Mouse (Mus musculus) layer of hippocampus, adult 2 months (tissue): ENCODE data around the gene Grik3. TPM values are rescaled to one million over a fixed set of nuclear protein-coding genes. Genes with fewer than 3 reads are reported as not detected.

Experiments
- DNase-seq, 2 experiments: peaks; one replicate each; pipeline ENCODE4 v3.0.0; 2022; ENCODE audit warnings: low spot score in 2 of 2
- H3K27ac ChIP-seq: fragments of 200-600 bp; 2 replicates; pipeline ENCODE4 v1.8.1; 2022
- H3K4me3 ChIP-seq: fragments of 200-600 bp; 2 replicates; pipeline ENCODE4 v1.8.1; 2022; ENCODE audit warnings: mild to moderate bottlenecking
- CTCF ChIP-seq: fragments of 200-600 bp; conservative IDR thresholded peaks from 2 replicates; pipeline ENCODE4 v1.8.1; 2022; ENCODE audit warnings: antibody characterized with exemption, mild to moderate bottlenecking, moderate library complexity
- total RNA-seq, 2 experiments: library from RNA; stranded (reverse); gene quantifications; 2 replicates each; pipeline ENCODE4 v1.2.3; 2021

Grik3 gene
- total RNA-seq, 2 experiments from 2014 or later, result 24.8 to 25.3 TPM

DNA sequence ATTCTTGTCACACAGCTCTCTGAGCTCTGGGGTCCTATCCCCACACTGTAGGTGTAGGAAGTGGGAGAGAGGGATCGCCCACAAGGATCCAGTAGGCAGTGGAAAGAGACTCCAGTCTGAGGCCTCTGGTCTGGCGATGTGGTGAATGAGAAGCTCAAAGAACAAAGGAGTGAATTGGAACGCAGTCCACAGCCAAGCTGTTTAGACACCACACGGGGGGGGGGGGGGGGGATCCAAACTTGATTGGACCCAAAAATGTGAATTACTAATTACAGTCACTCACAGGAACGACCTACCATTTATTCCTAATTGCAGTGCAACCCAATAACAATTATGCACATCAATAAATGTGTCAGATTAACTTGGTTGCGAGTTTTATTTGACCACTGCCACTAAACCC, 227.4 kb downstream of the Grik3 start:
- no peak overlapping the region for H3K27ac ChIP-seq
- no peak for DNase-seq
- no peak for TF ChIP-seq CTCF
- no peak overlapping the region for H3K4me3 ChIP-seq

GRCm38 (mm10) chr4:125718429-125719140, 228.1 kb downstream of the Grik3 start:
- DNase-seq, result no peak
- TF ChIP-seq CTCF, result no peak
- H3K27ac ChIP-seq, result no peak overlapping the region
- no peak overlapping the region for H3K4me3 ChIP-seq

DNA sequence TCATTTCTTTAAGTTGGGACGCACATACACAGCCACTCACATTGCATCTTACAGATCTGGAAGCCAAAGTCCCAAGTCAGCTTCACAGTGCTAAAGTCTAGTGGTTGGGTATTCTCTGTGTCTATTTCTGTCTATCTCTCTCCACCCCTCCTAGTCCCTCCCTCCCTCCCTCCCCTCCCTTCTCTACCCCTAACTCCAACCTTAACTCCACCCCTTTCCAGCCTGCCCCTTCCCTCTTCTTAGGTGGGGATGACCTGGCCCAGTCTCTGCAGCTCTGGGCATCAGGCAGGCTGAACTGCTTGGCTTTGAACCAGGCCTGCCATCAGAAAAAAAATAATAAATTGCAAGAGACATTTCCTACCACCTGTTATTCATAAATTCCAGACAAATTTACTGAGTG, 235.7 kb downstream of the Grik3 start:
- no peak for DNase-seq
- no peak for TF ChIP-seq CTCF
- H3K4me3 ChIP-seq, result no peak overlapping the region
- no peak overlapping the region for H3K27ac ChIP-seq

DNA sequence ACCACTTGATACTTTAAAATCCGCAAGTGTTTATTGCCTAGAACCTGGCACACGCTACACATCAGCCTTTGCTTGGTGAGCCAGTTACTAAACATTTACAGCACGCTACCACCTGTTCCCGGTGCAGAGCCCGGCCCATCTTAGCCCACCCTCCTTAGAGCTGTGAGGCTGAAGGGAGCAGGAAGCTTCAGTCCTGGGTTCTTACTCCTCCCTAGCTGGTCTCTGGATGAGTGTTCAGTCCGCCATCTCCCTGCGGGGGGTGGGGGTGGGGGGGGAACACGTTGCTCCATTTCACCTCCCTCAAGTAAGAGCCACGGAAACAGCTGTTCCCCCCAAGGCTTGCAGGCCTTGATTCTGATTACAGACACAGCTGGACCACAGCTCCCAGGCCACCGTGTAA, 236.5 kb downstream of the Grik3 start:
- no peak overlapping the region for H3K4me3 ChIP-seq
- H3K27ac ChIP-seq, result no peak overlapping the region
- no peak for DNase-seq
- no peak for TF ChIP-seq CTCF

DNA sequence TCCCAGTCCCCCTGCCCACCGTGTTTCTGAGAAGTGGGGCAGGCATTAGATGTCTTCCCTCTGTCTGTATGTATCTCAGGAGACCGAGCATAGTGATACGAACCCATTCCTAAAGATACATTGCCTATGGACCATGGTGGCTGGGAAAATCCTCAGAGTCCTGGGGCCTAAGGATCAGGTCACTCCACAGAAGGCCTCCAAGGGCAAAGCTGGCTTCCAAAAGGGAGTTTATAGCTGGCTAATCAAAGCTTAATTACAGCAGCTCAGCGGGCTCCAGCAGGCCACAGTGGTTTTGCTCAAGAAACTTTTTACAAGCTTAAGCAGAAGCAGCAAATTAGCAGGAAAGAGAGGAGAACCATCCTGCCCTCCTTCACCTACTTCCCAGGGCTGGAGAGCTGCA, 237.1 kb downstream of the Grik3 start:
- Histone ChIP-seq H3K4me3 (no peak overlapping the region), H3K27ac (no peak overlapping the region)
- no peak for DNase-seq
- TF ChIP-seq CTCF, result no peak

- H3K27ac ChIP-seq, result no peak overlapping the region
- no peak overlapping the region for H3K4me3 ChIP-seq
- TF ChIP-seq CTCF, result no peak
- no peak for DNase-seq
Measured at GRCm38 (mm10) chr4:125728091-125728863, 237.8 kb downstream of the Grik3 start.

- no peak for DNase-seq
- Histone ChIP-seq H3K27ac (no peak overlapping the region), H3K4me3 (peak overlapping the region; percentile 1; the same call in 1 of the 2 replicates)
- peak; percentile 25 for TF ChIP-seq CTCF
Measured at GRCm38 (mm10) chr4:125729305-125730220, 239.1 kb downstream of the Grik3 start.

GRCm38 (mm10) chr4:125730751-125731150, 240.3 kb downstream of the Grik3 start:
- DNase-seq, result no peak
- H3K4me3 ChIP-seq, result no peak overlapping the region
- H3K27ac ChIP-seq, result no peak overlapping the region
- no peak for TF ChIP-seq CTCF

- no peak for TF ChIP-seq CTCF
- no peak overlapping the region for H3K4me3 ChIP-seq
- DNase-seq, result no peak
- H3K27ac ChIP-seq, result no peak overlapping the region
Measured at GRCm38 (mm10) chr4:125736783-125737182, 246.3 kb downstream of the Grik3 start.

- Histone ChIP-seq H3K4me3 (no peak overlapping the region), H3K27ac (no peak overlapping the region)
- no peak for DNase-seq
- TF ChIP-seq CTCF, result no peak
Measured at GRCm38 (mm10) chr4:125738825-125739224, 248.3 kb downstream of the Grik3 start.

- no peak overlapping the region for H3K4me3 ChIP-seq
- H3K27ac ChIP-seq, result no peak overlapping the region
- TF ChIP-seq CTCF, result no peak
- DNase-seq, result no peak
Measured at GRCm38 (mm10) chr4:125742162-125742571, 251.7 kb downstream of the Grik3 start.

- TF ChIP-seq CTCF, result no peak
- no peak for DNase-seq
- H3K4me3 ChIP-seq, result no peak overlapping the region
- H3K27ac ChIP-seq, result no peak overlapping the region
Measured at GRCm38 (mm10) chr4:125745902-125746301, 255.4 kb downstream of the Grik3 start.

DNA sequence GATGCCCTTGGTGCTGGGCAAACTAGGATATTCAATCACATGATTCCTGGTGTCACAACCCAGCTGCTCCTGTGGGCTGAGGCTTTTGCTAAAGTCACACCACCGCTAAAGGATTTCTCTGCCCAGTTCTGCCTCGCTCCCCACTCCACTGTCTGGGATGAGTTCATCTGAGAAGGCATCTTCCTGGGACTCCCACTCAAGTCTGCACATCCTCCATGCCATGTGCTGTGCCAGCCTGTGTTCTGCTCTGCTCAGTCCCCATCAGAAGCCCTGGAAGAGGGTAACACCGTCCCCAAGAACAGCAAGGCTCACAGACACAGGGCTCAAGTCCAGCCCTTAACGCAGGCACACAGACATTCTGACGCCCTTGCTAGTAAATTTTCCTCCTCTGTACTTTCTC, 265.9 kb downstream of the Grik3 start:
- DNase-seq, result no peak
- Histone ChIP-seq H3K27ac (no peak overlapping the region), H3K4me3 (no peak overlapping the region)
- TF ChIP-seq CTCF, result no peak
